Mouse (Mus musculus): ENCODE measurements around the gene Strip1.

Gene Strip1

GRCm38 (mm10) chr3:107627641-107628040, 3.9 kb downstream of the Strip1 start:
- DNase-seq, result peak; percentile 34 to 36

GRCm38 (mm10) chr3:107626751-107627150, 4.7 kb downstream of the Strip1 start:
- peak in 1 of 2 experiments; percentile 0 for DNase-seq

GRCm38 (mm10) chr3:107625536-107625935, 6.0 kb downstream of the Strip1 start:
- peak in 1 of 2 experiments; percentile 0 for DNase-seq

- DNase-seq, result peak in 1 of 2 experiments; percentile 0
These were observed 7.1 kb downstream of the Strip1 start for GRCm38 (mm10) chr3:107624424-107624823.

GRCm38 (mm10) chr3:107622537-107622936, 9.0 kb downstream of the Strip1 start:
- DNase-seq, result peak in 1 of 2 experiments; percentile 1

GRCm38 (mm10) chr3:107621286-107622075, 10.0 kb downstream of the Strip1 start:
- DNase-seq, result peak in 1 of 2 experiments; percentile 1

GRCm38 (mm10) chr3:107619911-107620310, 11.6 kb downstream of the Strip1 start:
- DNase-seq, result peak in 1 of 2 experiments; percentile 2

- DNase-seq, result peak in 1 of 2 experiments; percentile 0
These were observed 13.7 kb downstream of the Strip1 start for GRCm38 (mm10) chr3:107617800-107618199.

- peak; percentile 85 to 87 for DNase-seq
These were observed 18.5 kb downstream of the Strip1 start for GRCm38 (mm10) chr3:107612902-107613525.

- no peak for DNase-seq
These were observed 20.1 kb downstream of the Strip1 start for GRCm38 (mm10) chr3:107611394-107611793.

- peak; percentile 69 to 83 for DNase-seq
These were observed 22.1 kb downstream of the Strip1 start for GRCm38 (mm10) chr3:107609376-107609775.

- no peak for DNase-seq
These were observed 22.7 kb downstream of the Strip1 start for GRCm38 (mm10) chr3:107608808-107609207.

GRCm38 (mm10) chr3:107607221-107607620, 24.3 kb downstream of the Strip1 start:
- DNase-seq, result no peak

- DNase-seq, result peak; percentile 45 to 81
These were observed 26.2 kb downstream of the Strip1 start for GRCm38 (mm10) chr3:107605304-107605703.

- DNase-seq, result no peak
These were observed 31.4 kb downstream of the Strip1 start for GRCm38 (mm10) chr3:107600127-107600526.

- DNase-seq, result no peak
These were observed 33.7 kb downstream of the Strip1 start for GRCm38 (mm10) chr3:107597586-107598389.

GRCm38 (mm10) chr3:107597134-107597533, 34.4 kb downstream of the Strip1 start:
- no peak for DNase-seq

GRCm38 (mm10) chr3:107596559-107596958, 34.9 kb downstream of the Strip1 start:
- DNase-seq, result peak; percentile 14 to 43

- peak in 1 of 2 experiments; percentile 25 for DNase-seq
These were observed 35.5 kb downstream of the Strip1 start for GRCm38 (mm10) chr3:107595938-107596461.

- DNase-seq, result peak in 1 of 2 experiments; percentile 36
These were observed 36.1 kb downstream of the Strip1 start for GRCm38 (mm10) chr3:107595264-107595937.

GRCm38 (mm10) chr3:107594662-107595263, 36.7 kb downstream of the Strip1 start, which contains the start of gene Alx3:
Gene Alx3 (plus strand): TSS chr3:107595031.
- no peak for DNase-seq

- no peak for DNase-seq
These were observed 37.9 kb downstream of the Strip1 start for GRCm38 (mm10) chr3:107593632-107594031.

All from kidney, postnatal 36 days (tissue).